Comparison of ENCODE assay signal across 21 mouse cellular contexts in the genomic region with DNA sequence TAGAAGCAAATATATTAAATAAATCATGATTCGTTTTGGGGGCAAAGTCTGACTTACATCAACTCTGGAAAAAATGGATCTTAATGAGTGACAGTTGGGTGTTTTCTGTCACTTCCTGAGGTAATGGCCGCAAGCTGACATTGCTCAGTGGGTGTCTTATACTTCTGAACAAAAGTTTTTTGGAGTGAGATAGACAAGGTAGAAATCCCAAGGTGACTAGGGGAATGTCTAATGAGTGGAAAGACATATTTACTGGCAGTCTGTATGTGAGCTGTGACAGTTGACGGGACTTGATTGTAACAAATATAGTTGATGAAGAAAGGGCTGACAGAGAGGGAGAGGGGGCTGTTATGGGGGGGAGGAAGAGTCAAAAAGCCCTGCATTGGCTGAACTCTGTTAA.
"Had no signal": no experiment of that assay in that cellular context is flagged by ENCODE, and none has a peak within 500 bp of the region (broad histone marks: within the 10 kb centered on the region; RNA-seq: fewer than 3 reads in every experiment).

No protein-coding gene starts in this region.

- ATAC-seq: forebrain, postnatal 0 days; hindbrain, postnatal 0 days; intestine, embryonic 16.5 days had no signal

- H3K9me3 ChIP-seq: heart, embryonic 13.5 days; heart, embryonic 15.5 days; hindbrain, embryonic 13.5 days; hindbrain, embryonic 15.5 days; kidney, embryonic 15.5 days; limb, embryonic 12.5 days had no signal

- H3K4me3 ChIP-seq: heart, adult 2 months; heart, embryonic 13.5 days; heart, embryonic 15.5 days; hindbrain, embryonic 13.5 days; hindbrain, embryonic 15.5 days; kidney, embryonic 15.5 days; left cerebral cortex, adult 2 months; limb, embryonic 12.5 days had no signal

- H3K27ac ChIP-seq: heart, adult 2 months; heart, embryonic 13.5 days; heart, embryonic 15.5 days; hindbrain, embryonic 13.5 days; hindbrain, embryonic 15.5 days; hindbrain, postnatal 0 days; kidney, postnatal 0 days; left cerebral cortex, adult 2 months; limb, embryonic 12.5 days had no signal

- H3K4me2 ChIP-seq: heart, embryonic 11.5 days; heart, embryonic 13.5 days; heart, embryonic 15.5 days; hindbrain, embryonic 13.5 days; hindbrain, embryonic 15.5 days; kidney, embryonic 15.5 days; limb, embryonic 12.5 days had no signal

- H3K9ac ChIP-seq: forebrain, postnatal 0 days; heart, embryonic 13.5 days; heart, embryonic 15.5 days; hindbrain, embryonic 13.5 days; hindbrain, embryonic 15.5 days; kidney, embryonic 15.5 days; limb, embryonic 12.5 days had no signal

- H3K36me3 ChIP-seq: heart, embryonic 13.5 days; heart, embryonic 15.5 days; hindbrain, embryonic 13.5 days; hindbrain, embryonic 15.5 days; kidney, embryonic 15.5 days; limb, embryonic 12.5 days had no signal

- H3K27me3 ChIP-seq: heart, embryonic 13.5 days; heart, embryonic 15.5 days; hindbrain, embryonic 15.5 days; kidney, embryonic 15.5 days; limb, embryonic 12.5 days had no signal

- DNase-seq: forebrain, postnatal 0 days; gastrocnemius, postnatal 14 days; gastrocnemius, postnatal 36 days; heart, adult 11 months; heart, adult 2 months; heart, postnatal 14 days; heart, postnatal 36 days; kidney, postnatal 36 days; layer of hippocampus, adult 9-11 months; liver had no signal

- H3K4me1 ChIP-seq: heart, embryonic 13.5 days; heart, embryonic 15.5 days had no signal
